Mouse (Mus musculus) small intestine, adult 2 months (tissue): Measurements from ENCODE around the gene Sema6d. TPM values are rescaled to one million over a fixed set of nuclear protein-coding genes. Genes with fewer than 3 reads are reported as not detected.

ENCODE experiments used
- H3K27ac ChIP-seq: fragments of 200-500 bp; 2 replicates; pipeline ENCODE4 v1.5.1; 2012; ENCODE audit warnings: low read depth, low read length, control low read depth, inconsistent platforms; ENCODE audit not compliant: insufficient read depth
- H3K27me3 ChIP-seq: fragments of 200-500 bp; 2 replicates; pipeline ENCODE4 v1.6.1; 2012; ENCODE audit warnings: mild to moderate bottlenecking, moderate library complexity, low read length, inconsistent platforms; ENCODE audit not compliant: control insufficient read depth, insufficient read depth
- H3K36me3 ChIP-seq: fragments of 200-500 bp; 2 replicates; pipeline ENCODE4 v1.6.1; 2012; ENCODE audit warnings: mild to moderate bottlenecking, low read length, control low read depth, inconsistent platforms; ENCODE audit not compliant: control insufficient read depth, insufficient read depth
- H3K4me1 ChIP-seq: fragments of 200-500 bp; 2 replicates; pipeline ENCODE4 v1.6.1; 2012; ENCODE audit warnings: low read length, inconsistent platforms, mixed read lengths; ENCODE audit not compliant: control insufficient read depth, insufficient read depth, insufficient read length
- H3K4me3 ChIP-seq: fragments of 200-500 bp; 2 replicates; pipeline ENCODE4 v1.5.1; 2012; ENCODE audit warnings: low read depth, mild to moderate bottlenecking, control low read depth, inconsistent platforms, low read length, moderate library complexity
- CTCF ChIP-seq: fragments of 200-500 bp; IDR thresholded peaks from 2 replicates; pipeline ENCODE4 v1.5.1; 2012; ENCODE audit warnings: low read depth, mild to moderate bottlenecking, control low read depth, inconsistent platforms, low read length, moderate library complexity, mixed read lengths; ENCODE audit not compliant: insufficient replicate concordance, insufficient read length; ENCODE audit errors: extremely low read depth
- POLR2A ChIP-seq: fragments of 200-500 bp; IDR thresholded peaks from 2 replicates; pipeline ENCODE4 v1.6.1; 2012; ENCODE audit warnings: low read depth, mild to moderate bottlenecking, control low read depth, inconsistent platforms, low read length, moderate library complexity
- WGBS: fragments of 180-500 bp; shearing (Covaris S2); methylation state at CpG from one replicate; pipeline ENCODE4 v1.1.7; 2018; 5-methylcytosine and 5-hydroxymethylcytosine counted together
- polyA plus RNA-seq: library from polyadenylated mRNA; depleted of rRNA; stranded (reverse); fragments of >200 nt; gene quantifications from 2 replicates; pipeline ENCODE4 v1.2.3, GENCODE M21; 2012

The Sema6d gene
- polyA plus RNA-seq, 1 experiment: 9.5 TPM

GRCm38 (mm10) chr2:124657358-124657757 is 567.6 kb downstream of the Sema6d start:
- 91% methylated on average over 11 of the region's 11 CpGs for WGBS
- peaks cover 64% of the 10 kb centered on the region for H3K36me3 ChIP-seq
- no peak for TF ChIP-seq POLR2A
- no peak for TF ChIP-seq CTCF
- no peaks in the 10 kb centered on the region for H3K4me1 ChIP-seq
- H3K27me3 ChIP-seq: no peaks in the 10 kb centered on the region
- H3K4me3 ChIP-seq: no peak overlapping the region
- H3K27ac ChIP-seq: no peak overlapping the region

GRCm38 (mm10) chr2:124658374-124658773 is 568.6 kb downstream of the Sema6d start:
- Histone ChIP-seq H3K36me3 (peaks cover 66% of the 10 kb centered on the region), H3K4me1 (no peaks in the 10 kb centered on the region), H3K27me3 (no peaks in the 10 kb centered on the region), H3K27ac (no peak overlapping the region), H3K4me3 (no peak overlapping the region)
- 92% methylated on average over 14 of the region's 14 CpGs for WGBS
- TF ChIP-seq POLR2A: no peak
- TF ChIP-seq CTCF: no peak

DNA sequence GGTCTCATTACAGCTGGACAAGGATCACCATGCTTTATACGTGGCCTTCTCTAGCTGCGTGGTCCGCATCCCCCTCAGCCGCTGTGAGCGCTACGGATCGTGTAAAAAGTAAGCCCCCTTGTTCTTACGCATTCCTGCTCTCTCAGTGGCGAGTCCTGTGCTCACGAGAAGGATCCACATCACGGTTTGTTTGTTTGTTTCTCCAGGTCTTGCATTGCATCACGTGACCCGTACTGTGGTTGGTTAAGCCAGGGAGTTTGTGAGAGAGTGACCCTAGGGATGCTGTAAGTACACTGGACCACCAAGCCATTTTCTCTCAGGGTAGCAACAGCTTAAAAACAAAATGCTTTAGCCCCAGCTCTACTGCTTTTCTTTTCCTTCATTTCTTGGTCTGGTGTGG is 569.8 kb downstream of the Sema6d start:
- no peak for TF ChIP-seq CTCF
- TF ChIP-seq POLR2A: no peak
- H3K4me1 ChIP-seq: no peaks in the 10 kb centered on the region
- 95% methylated on average over 13 of the region's 13 CpGs for WGBS

DNA sequence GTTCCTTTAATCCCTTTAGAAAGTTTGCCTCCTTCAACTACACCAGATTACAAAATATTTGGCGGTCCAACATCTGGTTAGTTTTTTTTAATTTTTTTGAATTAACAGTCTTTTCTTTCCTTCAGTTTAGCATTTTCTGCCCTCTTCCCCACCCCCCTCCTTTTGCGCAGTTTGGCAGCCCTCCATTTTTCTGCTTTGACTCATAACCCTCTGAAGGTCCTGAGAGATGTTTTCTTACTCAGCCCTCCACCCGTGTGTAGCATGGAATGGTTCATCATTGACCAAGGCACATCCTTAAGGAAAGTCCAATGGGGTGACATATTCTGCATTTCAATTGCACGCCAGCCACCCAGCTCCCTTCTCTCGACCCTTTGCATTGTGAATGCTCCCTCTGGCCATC is 570.9 kb downstream of the Sema6d start:
- TF ChIP-seq POLR2A (no peak), CTCF (no peak)
- Histone ChIP-seq H3K36me3 (peaks cover 74% of the 10 kb centered on the region), H3K27me3 (no peaks in the 10 kb centered on the region), H3K27ac (no peak overlapping the region), H3K4me3 (no peak overlapping the region), H3K4me1 (no peaks in the 10 kb centered on the region)
- 84% methylated on average over 5 of the region's 5 CpGs for WGBS

More for the DNA sequence above, 569.8 kb downstream of the Sema6d start:
- H3K4me3 ChIP-seq: no peak overlapping the region
- H3K36me3 ChIP-seq: peaks cover 72% of the 10 kb centered on the region
- H3K27me3 ChIP-seq: no peaks in the 10 kb centered on the region
- H3K27ac ChIP-seq: no peak overlapping the region

- H3K4me1 ChIP-seq: no peaks in the 10 kb centered on the region
- no peak for TF ChIP-seq POLR2A
- no peak for TF ChIP-seq CTCF
- 95% methylated on average over 9 of the region's 9 CpGs for WGBS
These were observed 571.5 kb downstream of the Sema6d start for GRCm38 (mm10) chr2:124661316-124661715.

GRCm38 (mm10) chr2:124662257-124662656 is 572.5 kb downstream of the Sema6d start:
- H3K4me1 ChIP-seq: no peaks in the 10 kb centered on the region
- no peak for TF ChIP-seq CTCF
- no peak for TF ChIP-seq POLR2A
- H3K27ac ChIP-seq: no peak overlapping the region
- H3K27me3 ChIP-seq: no peaks in the 10 kb centered on the region
- H3K4me3 ChIP-seq: no peak overlapping the region
- WGBS: 65% methylated on average over 5 of the region's 5 CpGs
- peaks cover 67% of the 10 kb centered on the region for H3K36me3 ChIP-seq

More at GRCm38 (mm10) chr2:124661316-124661715, 571.5 kb downstream of the Sema6d start:
- Histone ChIP-seq H3K27ac (no peak overlapping the region), H3K4me3 (no peak overlapping the region), H3K27me3 (no peaks in the 10 kb centered on the region), H3K36me3 (peaks cover 70% of the 10 kb centered on the region)

DNA sequence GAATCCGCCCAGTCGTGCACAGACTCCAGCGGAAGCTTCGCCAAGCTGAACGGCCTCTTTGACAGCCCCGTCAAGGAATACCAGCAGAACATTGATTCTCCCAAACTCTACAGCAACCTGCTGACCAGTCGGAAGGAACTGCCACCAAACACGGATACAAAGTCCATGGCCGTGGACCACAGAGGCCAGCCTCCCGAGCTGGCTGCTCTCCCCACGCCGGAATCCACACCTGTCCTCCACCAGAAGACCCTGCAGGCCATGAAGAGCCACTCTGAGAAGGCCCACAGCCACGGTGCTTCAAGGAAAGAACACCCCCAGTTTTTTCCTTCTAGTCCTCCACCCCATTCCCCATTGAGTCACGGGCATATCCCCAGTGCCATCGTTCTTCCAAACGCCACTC is 574.4 kb downstream of the Sema6d start:
- no peak overlapping the region for H3K27ac ChIP-seq
- TF ChIP-seq CTCF (no peak), POLR2A (no peak)
- no peak overlapping the region for H3K4me3 ChIP-seq
- no peaks in the 10 kb centered on the region for H3K27me3 ChIP-seq
- H3K36me3 ChIP-seq: peaks cover 50% of the 10 kb centered on the region
- no peaks in the 10 kb centered on the region for H3K4me1 ChIP-seq
- WGBS: 95% methylated on average over 16 of the region's 16 CpGs

- Histone ChIP-seq H3K27ac (no peak overlapping the region), H3K36me3 (peaks cover 26% of the 10 kb centered on the region), H3K4me1 (no peaks in the 10 kb centered on the region), H3K27me3 (no peaks in the 10 kb centered on the region), H3K4me3 (no peak overlapping the region)
- TF ChIP-seq POLR2A: no peak
- 87% methylated on average over 1 of the region's 1 CpGs for WGBS
These were observed 578.7 kb downstream of the Sema6d start for GRCm38 (mm10) chr2:124668431-124668830.
